Mouse (Mus musculus): ENCODE measurements at regions not wholly inside any gene's neighbourhood (a gene's known extent, or its start where the extent isn't known, plus 50 kb on each side); places are given as distances from the start of the nearest gene placed in this dataset.

DNA sequence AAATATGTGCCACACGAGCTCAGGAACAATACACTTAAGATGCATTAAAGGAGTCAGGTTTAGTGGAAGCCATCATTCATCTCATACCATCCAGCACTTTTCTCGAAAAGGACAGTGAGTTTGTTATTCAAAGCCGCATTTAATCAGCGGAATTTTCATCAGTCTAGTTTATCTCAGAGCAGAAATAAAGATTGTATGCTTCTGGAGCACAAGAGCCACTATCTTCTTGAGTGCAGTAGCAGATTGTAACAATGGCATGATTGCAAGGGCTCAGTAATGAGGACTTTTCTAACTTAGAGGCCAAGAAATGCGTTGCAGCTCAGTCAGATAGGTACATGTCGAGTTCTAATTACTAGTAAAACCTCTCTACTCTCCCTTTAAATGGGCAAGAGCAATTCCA, 271.3 kb downstream of the Wdr20rt start:
- TF ChIP-seq POLR2A (IDR thresholded peaks at IDR 0.05; ENCODE audit: insufficient read depth, low read depth, low read length) (no peak), CTCF (IDR thresholded peaks at IDR 0.05; ENCODE audit: insufficient read depth, low read depth, low read length) (no peak)

Data from olfactory bulb, adult 2 months (tissue).